ENCODE assay signal across 11 mouse cellular contexts in the genomic region with DNA sequence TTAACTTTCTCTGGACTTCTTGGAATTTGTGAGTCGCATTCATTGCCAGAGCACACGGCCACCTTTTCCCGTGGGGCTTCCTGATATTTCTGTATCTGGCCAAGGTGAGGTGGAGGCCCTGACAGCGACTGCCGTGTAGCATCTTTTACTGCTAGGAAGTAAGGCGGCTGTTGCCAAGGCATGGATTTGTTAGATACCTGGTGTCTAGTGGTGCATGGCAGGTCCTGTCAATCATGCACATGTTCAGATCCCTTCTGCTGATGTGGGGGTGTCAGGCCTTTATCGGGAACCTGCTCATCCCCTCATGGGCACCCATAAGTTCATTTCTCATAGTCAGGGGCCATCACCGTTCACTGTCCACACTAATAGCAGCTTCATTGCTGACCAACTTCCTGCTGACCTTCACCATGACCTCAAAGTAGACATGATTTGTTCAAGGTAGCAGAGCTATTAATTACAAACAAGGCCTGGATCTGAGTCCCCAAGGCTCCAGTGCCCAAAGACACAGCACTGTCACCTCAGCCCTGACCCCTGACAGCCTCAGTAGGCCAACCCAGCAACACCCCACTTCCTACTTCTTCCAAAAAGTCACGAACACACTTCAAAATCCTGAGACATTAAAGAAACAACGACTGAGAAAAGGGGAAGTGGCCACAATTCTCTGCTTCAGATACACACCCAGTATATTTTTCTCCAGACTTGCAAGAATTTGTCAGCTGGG.
DNase-seq lines count a peak whose midpoint lies in the region; TF ChIP-seq lines count a peak whose summit lies in the region.
"Had no signal": no experiment of that assay in that cellular context is flagged by ENCODE, and none has a peak within 500 bp of the region (broad histone marks: within the 10 kb centered on the region; RNA-seq: fewer than 3 reads in every experiment).

No protein-coding gene starts in this region.

- no peak overlapping the region for H3K4me3 ChIP-seq in spleen, adult 2 months (ENCODE audit: extremely low read depth, insufficient read depth, insufficient read length)
- H3K4me3 ChIP-seq in bone marrow macrophage, adult 2 months (ENCODE audit: insufficient read depth, low read length): no peak overlapping the region
- no peak overlapping the region for H3K4me3 ChIP-seq in small intestine, adult 2 months (ENCODE audit: low read depth, low read length)
- H3K4me3 ChIP-seq: hindbrain, embryonic 15.5 days; lung, embryonic 15.5 days had no signal

- 67% methylated on average over 10 of the region's 10 CpGs for WGBS in spleen, adult 2 months
- 85% methylated on average over 10 of the region's 10 CpGs for WGBS in small intestine, adult 2 months

- TF ChIP-seq CTCF in spleen, adult 2 months (IDR thresholded peaks at IDR 0.05; ENCODE audit: extremely low read depth, insufficient read depth, insufficient read length, insufficient replicate concordance): no peak
- TF ChIP-seq CTCF in bone marrow macrophage, adult 2 months (IDR thresholded peaks at IDR 0.05; ENCODE audit: low read depth, low read length): no peak
- no peak for TF ChIP-seq CTCF in small intestine, adult 2 months (IDR thresholded peaks at IDR 0.05; ENCODE audit: extremely low read depth, insufficient read length, insufficient replicate concordance, low read depth, low read length)

- no peak for TF ChIP-seq POLR2A in spleen, adult 2 months (IDR thresholded peaks at IDR 0.05; ENCODE audit: low read depth, low read length)
- no peak for TF ChIP-seq POLR2A in bone marrow macrophage, adult 2 months (IDR thresholded peaks at IDR 0.05; ENCODE audit: borderline replicate concordance, low read depth, low read length)
- no peak for TF ChIP-seq POLR2A in small intestine, adult 2 months (IDR thresholded peaks at IDR 0.05; ENCODE audit: low read depth, low read length)

- peak overlapping the region; percentile 65 for H3K27ac ChIP-seq in spleen, adult 2 months (ENCODE audit: insufficient read depth, low read length)
- peak overlapping the region; percentile 97 for H3K27ac ChIP-seq in bone marrow macrophage, adult 2 months (ENCODE audit: insufficient read depth, low read depth, low read length)
- peak overlapping the region; percentile 67 for H3K27ac ChIP-seq in small intestine, adult 2 months (ENCODE audit: insufficient read depth, low read depth, low read length)
- H3K27ac ChIP-seq: hindbrain, embryonic 15.5 days; lung, embryonic 15.5 days had no signal

- H3K36me3 ChIP-seq in spleen, adult 2 months (ENCODE audit: control insufficient read depth, insufficient read depth, low read length): no peaks in the 10 kb centered on the region
- H3K36me3 ChIP-seq in small intestine, adult 2 months (ENCODE audit: control insufficient read depth, insufficient read depth, low read length): no peaks in the 10 kb centered on the region
- H3K36me3 ChIP-seq: hindbrain, embryonic 15.5 days; lung, embryonic 15.5 days had no signal

- H3K4me1 ChIP-seq in spleen, adult 2 months (ENCODE audit: control insufficient read depth, insufficient read depth, insufficient read length): peaks cover 14% of the 10 kb centered on the region; the same call in 1 of the 2 replicates
- peaks cover 33% of the 10 kb centered on the region for H3K4me1 ChIP-seq in bone marrow macrophage, adult 2 months (ENCODE audit: control insufficient read depth, insufficient read depth, low read length)
- H3K4me1 ChIP-seq in small intestine, adult 2 months (ENCODE audit: control insufficient read depth, insufficient read depth, insufficient read length, low read length): no peaks in the 10 kb centered on the region
- H3K4me1 ChIP-seq: lung, embryonic 15.5 days had no signal

- DNase-seq in spleen, adult 2 months (ENCODE audit: low read depth in 1 of 2, low spot score in 2 of 2): peak in 1 of 2 experiments; percentile 17
- DNase-seq in spleen, postnatal 14 days (ENCODE audit: low spot score in 2 of 2): no peak
- peak; percentile 28 for DNase-seq in kidney, postnatal 14 days
- DNase-seq in retina, postnatal 1 day: no peak
- DNase-seq in thymus, postnatal 4 days: no peak
- DNase-seq in cerebellum, postnatal 10 days: no peak
- DNase-seq: cerebellum, postnatal 36 days had no signal

- no peaks in the 10 kb centered on the region for H3K27me3 ChIP-seq in spleen, adult 2 months (ENCODE audit: control insufficient read depth, insufficient read depth, low read length)
- no peaks in the 10 kb centered on the region for H3K27me3 ChIP-seq in small intestine, adult 2 months (ENCODE audit: control insufficient read depth, insufficient read depth, low read length)
- H3K27me3 ChIP-seq: hindbrain, embryonic 15.5 days; lung, embryonic 15.5 days had no signal
